Mouse (Mus musculus): ENCODE results near the gene Lpar1. TPM values are rescaled to one million over a fixed set of nuclear protein-coding genes. Genes with fewer than 3 reads are reported as not detected.

Lpar1 gene
- total and polyA plus RNA-seq, 3 experiments = 0.22 TPM; not detected in 2

- no peak for TF ChIP-seq POLR2AphosphoS5 (IDR thresholded peaks at IDR 0.05; ENCODE audit: insufficient replicate concordance, low read depth, low read length)
- Histone ChIP-seq H3K4me1 (ENCODE audit: insufficient read depth, low read depth, low read length) (no peaks in the 10 kb centered on the region), H3K36me3 (replicated peaks) (no peaks in the 10 kb centered on the region), H3K27me3 (ENCODE audit: insufficient read depth, low read length) (no peaks in the 10 kb centered on the region), H3K4me3 (ENCODE audit: low read depth, low read length) (no peak overlapping the region), H3K9me3 (replicated peaks) (peaks cover 34% of the 10 kb centered on the region)
- no peak for DNase-seq (ENCODE audit: low spot score)
- ATAC-seq (ENCODE audit: extremely low read depth, insufficient number of reproducible peaks, low FRiP score, poor library complexity, severe bottlenecking) = no peak
Observed at GRCm38 (mm10) chr4:58540841-58541240, 12.9 kb downstream of the Lpar1 start.

- no peak for DNase-seq (ENCODE audit: low spot score)
- H3K27me3 ChIP-seq (ENCODE audit: insufficient read depth, low read length) = no peaks in the 10 kb centered on the region
- no peaks in the 10 kb centered on the region for H3K4me1 ChIP-seq (ENCODE audit: insufficient read depth, low read depth, low read length)
- H3K4me3 ChIP-seq (ENCODE audit: low read depth, low read length) = no peak overlapping the region
- no peak for ATAC-seq (ENCODE audit: extremely low read depth, insufficient number of reproducible peaks, low FRiP score, poor library complexity, severe bottlenecking)
- TF ChIP-seq POLR2AphosphoS5 (IDR thresholded peaks at IDR 0.05; ENCODE audit: insufficient replicate concordance, low read depth, low read length) = no peak
- no peak for TF ChIP-seq TAL1 (conservative IDR thresholded peaks at IDR 0.05; ENCODE audit: low read depth, low read length)
- TF ChIP-seq CTCF (IDR thresholded peaks at IDR 0.05; ENCODE audit: low read depth, low read length) = no peak
- no peak for TF ChIP-seq GATA1 (IDR thresholded peaks at IDR 0.05; ENCODE audit: borderline replicate concordance, low read length)
- no peak for TF ChIP-seq GATA2 (IDR thresholded peaks at IDR 0.05; ENCODE audit: borderline replicate concordance, low read depth, low read length)
- H3K9me3 ChIP-seq (replicated peaks) = peaks cover 32% of the 10 kb centered on the region
- H3K36me3 ChIP-seq (replicated peaks) = no peaks in the 10 kb centered on the region
Observed at GRCm38 (mm10) chr4:58540385-58540784, 13.3 kb downstream of the Lpar1 start.

GRCm38 (mm10) chr4:58538696-58539095 lies 15.0 kb downstream of the Lpar1 start:
- no peaks in the 10 kb centered on the region for H3K36me3 ChIP-seq (replicated peaks)
- ATAC-seq (ENCODE audit: extremely low read depth, insufficient number of reproducible peaks, low FRiP score, poor library complexity, severe bottlenecking) (no peak), DNase-seq (ENCODE audit: low spot score) (no peak)
- no peaks in the 10 kb centered on the region for H3K4me1 ChIP-seq (ENCODE audit: insufficient read depth, low read depth, low read length)
- no peaks in the 10 kb centered on the region for H3K27me3 ChIP-seq (ENCODE audit: insufficient read depth, low read length)
- no peak overlapping the region for H3K4me3 ChIP-seq (ENCODE audit: low read depth, low read length)
- peaks cover 44% of the 10 kb centered on the region for H3K9me3 ChIP-seq (replicated peaks)
- TF ChIP-seq GATA2 (IDR thresholded peaks at IDR 0.05; ENCODE audit: borderline replicate concordance, low read depth, low read length) (no peak), POLR2AphosphoS5 (IDR thresholded peaks at IDR 0.05; ENCODE audit: insufficient replicate concordance, low read depth, low read length) (no peak), TAL1 (conservative IDR thresholded peaks at IDR 0.05; ENCODE audit: low read depth, low read length) (no peak), GATA1 (IDR thresholded peaks at IDR 0.05; ENCODE audit: borderline replicate concordance, low read length) (no peak)

- DNase-seq (ENCODE audit: low spot score) (no peak), ATAC-seq (ENCODE audit: extremely low read depth, insufficient number of reproducible peaks, low FRiP score, poor library complexity, severe bottlenecking) (no peak)
- no peaks in the 10 kb centered on the region for H3K36me3 ChIP-seq (replicated peaks)
Observed at GRCm38 (mm10) chr4:58535754-58536153, 17.9 kb downstream of the Lpar1 start.

GRCm38 (mm10) chr4:58534726-58535350 lies 18.9 kb downstream of the Lpar1 start:
- Histone ChIP-seq H3K27me3 (ENCODE audit: insufficient read depth, low read length) (no peaks in the 10 kb centered on the region), H3K4me3 (ENCODE audit: low read depth, low read length) (no peak overlapping the region), H3K36me3 (replicated peaks) (no peaks in the 10 kb centered on the region), H3K9me3 (replicated peaks) (peaks cover 42% of the 10 kb centered on the region), H3K4me1 (ENCODE audit: insufficient read depth, low read depth, low read length) (no peaks in the 10 kb centered on the region)
- TF ChIP-seq TAL1 (conservative IDR thresholded peaks at IDR 0.05; ENCODE audit: low read depth, low read length) (no peak), GATA2 (IDR thresholded peaks at IDR 0.05; ENCODE audit: borderline replicate concordance, low read depth, low read length) (no peak), CTCF (IDR thresholded peaks at IDR 0.05; ENCODE audit: low read depth, low read length) (no peak), GATA1 (IDR thresholded peaks at IDR 0.05; ENCODE audit: borderline replicate concordance, low read length) (no peak), POLR2AphosphoS5 (IDR thresholded peaks at IDR 0.05; ENCODE audit: insufficient replicate concordance, low read depth, low read length) (no peak)
- ATAC-seq (ENCODE audit: extremely low read depth, insufficient number of reproducible peaks, low FRiP score, poor library complexity, severe bottlenecking) (no peak), DNase-seq (ENCODE audit: low spot score) (no peak)

More at GRCm38 (mm10) chr4:58535754-58536153, 17.9 kb downstream of the Lpar1 start:
- Histone ChIP-seq H3K4me3 (ENCODE audit: low read depth, low read length) (no peak overlapping the region), H3K4me1 (ENCODE audit: insufficient read depth, low read depth, low read length) (no peaks in the 10 kb centered on the region), H3K27me3 (ENCODE audit: insufficient read depth, low read length) (no peaks in the 10 kb centered on the region), H3K9me3 (replicated peaks) (peaks cover 43% of the 10 kb centered on the region)
- TF ChIP-seq GATA2 (IDR thresholded peaks at IDR 0.05; ENCODE audit: borderline replicate concordance, low read depth, low read length) = no peak
- TF ChIP-seq POLR2AphosphoS5 (IDR thresholded peaks at IDR 0.05; ENCODE audit: insufficient replicate concordance, low read depth, low read length) = no peak
- no peak for TF ChIP-seq TAL1 (conservative IDR thresholded peaks at IDR 0.05; ENCODE audit: low read depth, low read length)
- no peak for TF ChIP-seq GATA1 (IDR thresholded peaks at IDR 0.05; ENCODE audit: borderline replicate concordance, low read length)
- no peak for TF ChIP-seq CTCF (IDR thresholded peaks at IDR 0.05; ENCODE audit: low read depth, low read length)

- peaks cover 42% of the 10 kb centered on the region for H3K9me3 ChIP-seq (replicated peaks)
- ATAC-seq (ENCODE audit: extremely low read depth, insufficient number of reproducible peaks, low FRiP score, poor library complexity, severe bottlenecking) (no peak), DNase-seq (ENCODE audit: low spot score) (no peak)
- TF ChIP-seq GATA2 (IDR thresholded peaks at IDR 0.05; ENCODE audit: borderline replicate concordance, low read depth, low read length) (no peak), CTCF (IDR thresholded peaks at IDR 0.05; ENCODE audit: low read depth, low read length) (no peak), POLR2AphosphoS5 (IDR thresholded peaks at IDR 0.05; ENCODE audit: insufficient replicate concordance, low read depth, low read length) (no peak), TAL1 (conservative IDR thresholded peaks at IDR 0.05; ENCODE audit: low read depth, low read length) (no peak)
- no peaks in the 10 kb centered on the region for H3K27me3 ChIP-seq (ENCODE audit: insufficient read depth, low read length)
- H3K4me1 ChIP-seq (ENCODE audit: insufficient read depth, low read depth, low read length) = no peaks in the 10 kb centered on the region
- H3K4me3 ChIP-seq (ENCODE audit: low read depth, low read length) = no peak overlapping the region
- no peaks in the 10 kb centered on the region for H3K36me3 ChIP-seq (replicated peaks)
Observed at GRCm38 (mm10) chr4:58534141-58534571, 19.5 kb downstream of the Lpar1 start.

Measured in G1E (cell line).